Mouse (Mus musculus): ENCODE measurements around the gene Ccar1.

DNA sequence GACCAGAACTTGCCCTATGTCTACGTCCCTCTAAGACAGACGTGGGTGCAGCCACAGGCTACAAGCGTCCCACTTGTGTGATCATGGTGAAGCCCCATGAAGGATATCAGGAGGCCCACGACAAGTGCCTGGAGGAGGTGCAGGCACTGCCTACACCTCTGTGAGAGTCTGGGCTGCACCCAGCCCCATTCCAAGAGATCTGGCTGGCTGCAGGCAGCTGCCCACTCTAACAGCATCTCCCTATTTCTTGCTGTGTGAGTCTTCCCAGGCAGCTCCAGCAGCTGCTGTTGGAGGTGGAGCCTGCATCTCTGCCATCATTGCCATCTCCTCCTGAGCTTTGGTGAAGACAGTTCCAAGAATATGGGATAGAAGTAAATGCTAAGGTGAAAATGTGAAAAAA lies 89.7 kb downstream of the Ccar1 start:
- TF ChIP-seq TAL1 (IDR thresholded peaks at IDR 0.05; ENCODE audit: low read length): no peak
- no peak for TF ChIP-seq GATA1 (IDR thresholded peaks at IDR 0.05; ENCODE audit: low read length)
